ENCODE assay signal across 7 mouse cellular contexts in the genomic region with DNA sequence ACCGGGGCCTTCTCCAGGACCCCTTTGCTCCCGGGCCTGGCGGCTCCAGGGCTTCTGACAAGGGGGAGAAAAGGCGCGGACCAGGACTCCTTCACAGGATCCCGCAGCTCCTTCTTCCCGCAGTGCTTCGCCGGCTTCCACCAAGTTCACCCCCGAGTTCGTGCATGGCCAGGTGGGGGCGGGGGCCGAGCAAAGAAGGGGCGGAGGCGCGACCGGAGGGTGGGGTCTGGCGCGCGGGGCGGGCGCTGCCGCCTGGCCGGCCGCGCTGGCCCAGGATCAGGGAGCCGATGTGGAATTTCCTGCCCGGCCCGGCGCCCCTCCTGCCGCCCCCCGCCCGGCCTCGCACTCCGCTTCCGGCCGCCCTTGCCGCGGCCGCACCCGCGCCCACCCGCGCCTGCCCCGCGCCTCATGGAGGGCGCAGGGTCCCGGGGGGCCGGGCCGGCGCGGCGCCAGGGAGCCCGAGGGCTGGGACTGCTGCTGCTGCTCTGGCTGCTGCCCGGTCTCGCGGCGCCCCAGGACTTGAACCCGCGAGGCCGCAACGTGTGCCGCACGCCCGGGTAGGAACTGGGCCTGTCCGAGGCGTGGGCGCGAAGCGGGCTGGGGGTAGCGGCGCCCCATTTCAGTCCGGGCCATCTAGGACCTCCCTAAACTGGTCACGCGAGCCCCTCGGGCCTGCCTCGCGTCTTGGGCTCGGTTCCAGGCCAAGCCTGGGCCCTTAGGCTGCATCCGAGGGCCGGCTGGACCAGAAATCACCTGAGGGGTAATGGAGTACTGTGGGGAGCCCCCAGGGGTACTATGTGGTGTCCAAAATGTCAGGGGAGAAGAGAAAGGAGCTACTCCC. TPM values are rescaled to one million over a fixed set of nuclear protein-coding genes. Genes with fewer than 3 reads are reported as not detected.
DNase-seq lines count a peak whose midpoint lies in the region; ATAC-seq lines count a peak whose summit lies in the region.

A gene (plus strand): TSS at position 312 of the 841 bp plus-strand sequence.

- H3K27me3 ChIP-seq in embryonic facial prominence, embryonic 12.5 days: peaks cover 26% of the 10 kb centered on the region
- peaks cover 66% of the 10 kb centered on the region for H3K27me3 ChIP-seq in heart, embryonic 13.5 days (replicated peaks)
- H3K27me3 ChIP-seq in midbrain, embryonic 11.5 days (ENCODE audit: control insufficient read depth, insufficient read depth, low read length): peaks cover 68% of the 10 kb centered on the region

- DNase-seq in adrenal gland, adult 8-10 months: no peak
- DNase-seq in kidney, postnatal 4 days: peak; percentile 84 to 90
- peak; percentile 94 for DNase-seq in midbrain, embryonic 11.5 days (ENCODE audit: low spot score, missing footprints)
- no peak for DNase-seq in cerebellum, postnatal 14 days

- no peaks in the 10 kb centered on the region for H3K9me3 ChIP-seq in embryonic facial prominence, embryonic 12.5 days
- H3K9me3 ChIP-seq in heart, embryonic 13.5 days: no peaks in the 10 kb centered on the region
- no peaks in the 10 kb centered on the region for H3K9me3 ChIP-seq in midbrain, embryonic 11.5 days (ENCODE audit: control insufficient read depth, low read length)

- peak within 1 kb of the TSS; percentile 79 for H3K4me3 ChIP-seq in embryonic facial prominence, embryonic 12.5 days
- peak within 1 kb of the TSS; percentile 74 for H3K4me3 ChIP-seq in heart, embryonic 13.5 days
- peak within 1 kb of the TSS; percentile 50 for H3K4me3 ChIP-seq in midbrain, embryonic 11.5 days (ENCODE audit: low read depth, low read length)

- peaks cover 23% of the 10 kb centered on the region for H3K36me3 ChIP-seq in embryonic facial prominence, embryonic 12.5 days
- H3K36me3 ChIP-seq in heart, embryonic 13.5 days: peaks cover 18% of the 10 kb centered on the region
- H3K36me3 ChIP-seq in midbrain, embryonic 11.5 days (ENCODE audit: control insufficient read depth, insufficient read depth, low read length): peaks cover 1% of the 10 kb centered on the region; the same call in 1 of the 2 replicates

- peak within 1 kb of the TSS; percentile 96 for H3K27ac ChIP-seq in embryonic facial prominence, embryonic 12.5 days
- peak within 1 kb of the TSS; percentile 91 for H3K27ac ChIP-seq in heart, embryonic 13.5 days (replicated peaks)
- no peak within 1 kb of the TSS for H3K27ac ChIP-seq in midbrain, embryonic 11.5 days (ENCODE audit: low read depth, low read length)

- H3K4me1 ChIP-seq in embryonic facial prominence, embryonic 12.5 days: peaks cover 48% of the 10 kb centered on the region
- H3K4me1 ChIP-seq in heart, embryonic 13.5 days: peaks cover 52% of the 10 kb centered on the region
- H3K4me1 ChIP-seq in midbrain, embryonic 11.5 days (ENCODE audit: control insufficient read depth, insufficient read depth, low read length): peaks cover 12% of the 10 kb centered on the region

- peak within 1 kb of the TSS; percentile 79 for H3K4me2 ChIP-seq in embryonic facial prominence, embryonic 12.5 days (replicated peaks)
- peak within 1 kb of the TSS; percentile 84 for H3K4me2 ChIP-seq in heart, embryonic 13.5 days
- peak within 1 kb of the TSS; percentile 75 for H3K4me2 ChIP-seq in midbrain, embryonic 11.5 days

- peak within 1 kb of the TSS; percentile 92 for H3K9ac ChIP-seq in embryonic facial prominence, embryonic 12.5 days
- peak within 1 kb of the TSS; percentile 92 for H3K9ac ChIP-seq in heart, embryonic 13.5 days
- peak within 1 kb of the TSS; percentile 67 for H3K9ac ChIP-seq in midbrain, embryonic 11.5 days (ENCODE audit: low read length)

- 0 out of 2 replicates have a peak, but pooled peaks have one; percentile 36 for ATAC-seq in embryonic facial prominence, embryonic 12.5 days (ENCODE audit: insufficient number of reproducible peaks, insufficient read depth, low FRiP score, low TSS enrichment)
- peak; percentile 41 for ATAC-seq in heart, embryonic 13.5 days (ENCODE audit: extremely low read depth, insufficient number of reproducible peaks, low FRiP score, low TSS enrichment)
- ATAC-seq in midbrain, embryonic 11.5 days (ENCODE audit: low FRiP score): peak; percentile 54
- no peak for ATAC-seq in frontal cortex, adult (ENCODE audit: low TSS enrichment)

- under 1% methylated on average over 72 of the region's 81 CpGs for WGBS in embryonic facial prominence, embryonic 12.5 days
- 2% methylated on average over 72 of the region's 81 CpGs for WGBS in heart, embryonic 13.5 days
- WGBS in midbrain, embryonic 11.5 days: 2% methylated on average over 54 of the region's 81 CpGs

RNA-seq across cellular contexts. Expression of the gene that starts here (rescaled TPM):
- total RNA-seq in adrenal gland, adult 8-10 months (2022): 10 to 100 TPM; 11.8 to 14.9 (median 13.1) TPM
- polyA plus RNA-seq in embryonic facial prominence, embryonic 12.5 days (2016; fragmentation: Nextera tagmentation; extraction: Ambion mirVana): 47.6 and 49.8 TPM in 2 replicates
- 7.0 and 8.2 TPM in 2 replicates for polyA plus RNA-seq in heart, embryonic 13.5 days (2015; fragmentation: Nextera tagmentation; extraction: Ambion mirVana)
- 3.8 and 4.4 TPM in 2 replicates for polyA plus RNA-seq in midbrain, embryonic 11.5 days (2014; fragmentation: Nextera tagmentation; extraction: Ambion mirVana)

Comparison
In these comparisons a context has a peak if more than half of its experiments do, and no peak if none do; other contexts are left out.
1. DNase-seq: peak in kidney, postnatal 4 days (2 of 2) and midbrain, embryonic 11.5 days (single experiment); none in adrenal gland, adult 8-10 months (single experiment) and cerebellum, postnatal 14 days (0 of 2).
2. Peak in every context shown above with its lines, with median percentiles within 50 percentile points of each other: H3K4me2 ChIP-seq, H3K4me3 ChIP-seq and H3K9ac ChIP-seq.